Mouse (Mus musculus) lung, postnatal 0 days (tissue): ENCODE results near the gene Arsb. TPM values are rescaled to one million over a fixed set of nuclear protein-coding genes. Genes with fewer than 3 reads are reported as not detected.

ENCODE experiments used
- ATAC-seq: fragments of 200-750 bp; cut with Nextera tagmentation; 2 replicates; pipeline ENCODE4 v1.8.0; 2017; ENCODE audit warnings: moderate library complexity
- DNase-seq: peaks from one replicate; pipeline ENCODE4 v3.0.0-alpha.2; 2016; ENCODE audit warnings: low spot score
- H3K27ac ChIP-seq: fragments of 300-500 bp; sonication (generic); 2 replicates; pipeline ENCODE4 v1.5.1; 2014; ENCODE audit warnings: antibody characterized with exemption, mild to moderate bottlenecking, low read length, mixed read lengths
- H3K27me3 ChIP-seq: fragments of 300-500 bp; sonication (generic); replicated peaks from 2 replicates; pipeline ENCODE4 v1.6.1; 2014; ENCODE audit warnings: low read length, mixed read lengths; ENCODE audit not compliant: insufficient read depth
- H3K36me3 ChIP-seq: fragments of 300-500 bp; sonication (generic); 2 replicates; pipeline ENCODE4 v1.6.1; 2014; ENCODE audit warnings: low read length, mixed read lengths; ENCODE audit not compliant: insufficient read depth
- H3K4me1 ChIP-seq: fragments of 300-500 bp; sonication (generic); 2 replicates; pipeline ENCODE4 v1.6.1; 2014; ENCODE audit warnings: antibody characterized with exemption, low read depth, low read length, mixed read lengths; ENCODE audit not compliant: insufficient read depth
- H3K4me2 ChIP-seq: fragments of 300-500 bp; sonication (generic); replicated peaks from 2 replicates; pipeline ENCODE4 v1.6.1; 2014; ENCODE audit warnings: low read depth, mild to moderate bottlenecking, low read length, moderate library complexity, mixed read lengths
- H3K4me3 ChIP-seq: fragments of 300-500 bp; sonication (generic); 2 replicates; pipeline ENCODE4 v1.5.1; 2014; ENCODE audit warnings: low read depth, low read length
- H3K9ac ChIP-seq: fragments of 300-500 bp; sonication (generic); replicated peaks from 2 replicates; pipeline ENCODE4 v1.6.1; 2014; ENCODE audit warnings: low read depth, mild to moderate bottlenecking
- H3K9me3 ChIP-seq: fragments of 300-500 bp; sonication (generic); 2 replicates; pipeline ENCODE4 v1.6.1; 2016; ENCODE audit warnings: low read length, mixed read lengths
- CTCF ChIP-seq: IDR thresholded peaks from 2 replicates; pipeline ENCODE4 v1.5.1; 2016; ENCODE audit warnings: antibody characterized with exemption, mild to moderate bottlenecking
- EP300 ChIP-seq: IDR thresholded peaks from 2 replicates; pipeline ENCODE4 v1.6.1; 2016; ENCODE audit warnings: antibody characterized with exemption, mild to moderate bottlenecking, control low read depth
- WGBS: fragments of 180-500 bp; shearing (Covaris S2); extraction: QIAGEN DNeasy Blood & Tissue Kit; methylation state at CpG from one replicate; pipeline ENCODE4 v1.1.7; 2014; 5-methylcytosine and 5-hydroxymethylcytosine counted together
- polyA plus RNA-seq: library from polyadenylated mRNA; unstranded; fragments of >200 nt; fragmentation: Nextera tagmentation; extraction: Ambion mirVana; gene quantifications from 2 replicates; pipeline ENCODE4 v1.2.1, GENCODE M21; 2015

Arsb gene
- polyA plus RNA-seq, 1 experiment from 2014 or later: 3.7 TPM

- Histone ChIP-seq H3K9me3 (no peaks in the 10 kb centered on the region), H3K36me3 (no peaks in the 10 kb centered on the region), H3K4me3 (no peak overlapping the region), H3K4me1 (no peaks in the 10 kb centered on the region), H3K4me2 (no peak overlapping the region), H3K27ac (no peak overlapping the region), H3K9ac (no peak overlapping the region), H3K27me3 (no peaks in the 10 kb centered on the region)
- DNase-seq (no peak), ATAC-seq (no peak)
- no peak for TF ChIP-seq CTCF
- TF ChIP-seq EP300: no peak
- 44% methylated on average over 7 of the region's 7 CpGs for WGBS
Observed at GRCm38 (mm10) chr13:93930561-93931340, 159.3 kb downstream of the Arsb start.

GRCm38 (mm10) chr13:93936455-93936854 is 165.0 kb downstream of the Arsb start:
- Histone ChIP-seq H3K9ac (no peak overlapping the region), H3K36me3 (no peaks in the 10 kb centered on the region), H3K27ac (no peak overlapping the region), H3K27me3 (no peaks in the 10 kb centered on the region), H3K9me3 (no peaks in the 10 kb centered on the region), H3K4me2 (no peak overlapping the region), H3K4me1 (no peaks in the 10 kb centered on the region), H3K4me3 (no peak overlapping the region)
- DNase-seq (no peak), ATAC-seq (no peak)
- no peak for TF ChIP-seq EP300
- TF ChIP-seq CTCF: no peak
- 56% methylated on average over 6 of the region's 6 CpGs for WGBS

GRCm38 (mm10) chr13:93938118-93938517 is 166.7 kb downstream of the Arsb start:
- DNase-seq: no peak
- Histone ChIP-seq H3K36me3 (no peaks in the 10 kb centered on the region), H3K27me3 (no peaks in the 10 kb centered on the region), H3K4me2 (no peak overlapping the region), H3K9me3 (no peaks in the 10 kb centered on the region), H3K27ac (no peak overlapping the region), H3K4me1 (no peaks in the 10 kb centered on the region), H3K9ac (no peak overlapping the region), H3K4me3 (no peak overlapping the region)
- ATAC-seq: no peak
- no peak for TF ChIP-seq CTCF
- no peak for TF ChIP-seq EP300
- 41% methylated on average over 2 of the region's 2 CpGs for WGBS

- Histone ChIP-seq H3K4me2 (no peak overlapping the region), H3K4me3 (no peak overlapping the region), H3K27me3 (no peaks in the 10 kb centered on the region), H3K9me3 (no peaks in the 10 kb centered on the region), H3K36me3 (no peaks in the 10 kb centered on the region), H3K27ac (peak overlapping the region; percentile 76), H3K9ac (no peak overlapping the region), H3K4me1 (no peaks in the 10 kb centered on the region)
- no peak; the same call in 1 of the 2 replicates for TF ChIP-seq EP300
- no peak; the same call in 1 of the 2 replicates for TF ChIP-seq CTCF
- ATAC-seq (peak; percentile 77), DNase-seq (peak; percentile 94)
- 32% methylated on average over 6 of the region's 6 CpGs for WGBS
Observed at GRCm38 (mm10) chr13:93939363-93940127, 168.1 kb downstream of the Arsb start.

GRCm38 (mm10) chr13:93940742-93941531 is 169.5 kb downstream of the Arsb start:
- peak; percentile 73 for ATAC-seq
- DNase-seq: peak; percentile 92
- Histone ChIP-seq H3K9ac (no peak overlapping the region), H3K4me3 (no peak overlapping the region), H3K36me3 (no peaks in the 10 kb centered on the region), H3K9me3 (no peaks in the 10 kb centered on the region), H3K4me1 (no peaks in the 10 kb centered on the region), H3K27me3 (no peaks in the 10 kb centered on the region), H3K4me2 (no peak overlapping the region), H3K27ac (peak overlapping the region; percentile 76)
- no peak for TF ChIP-seq CTCF
- peak; percentile 43; the same call in 1 of the 2 replicates for TF ChIP-seq EP300
- WGBS: 54% methylated on average over 7 of the region's 7 CpGs

- Histone ChIP-seq H3K4me3 (no peak overlapping the region), H3K27me3 (no peaks in the 10 kb centered on the region), H3K36me3 (no peaks in the 10 kb centered on the region), H3K9me3 (no peaks in the 10 kb centered on the region), H3K4me1 (peaks cover 4% of the 10 kb centered on the region; the same call in 1 of the 2 replicates), H3K4me2 (no peak overlapping the region), H3K27ac (no peak overlapping the region), H3K9ac (no peak overlapping the region)
- TF ChIP-seq CTCF (no peak), EP300 (no peak)
- ATAC-seq (no peak; the same call in 1 of the 2 replicates), DNase-seq (peak; percentile 24)
- 10% methylated on average over 9 of the region's 9 CpGs for WGBS
Observed at GRCm38 (mm10) chr13:93950996-93951395, 179.6 kb downstream of the Arsb start.
